Mouse (Mus musculus) midbrain, embryonic 12.5 days (tissue): ENCODE measurements around the gene Birc5. TPM values are rescaled to one million over a fixed set of nuclear protein-coding genes. Genes with fewer than 3 reads are reported as not detected.

Source experiments
- ATAC-seq: fragments of 200-750 bp; cut with Nextera tagmentation; 2 replicates; pipeline ENCODE4 v1.8.0; 2017; ENCODE audit warnings: low read depth, moderate TSS enrichment, moderate library complexity; ENCODE audit not compliant: low FRiP score
- H3K27ac ChIP-seq: fragments of 300-500 bp; sonication (generic); replicated peaks from 2 replicates; pipeline ENCODE4 v1.5.1; 2016; ENCODE audit warnings: mild to moderate bottlenecking
- H3K27me3 ChIP-seq: fragments of 300-500 bp; sonication (generic); 2 replicates; pipeline ENCODE4 v1.6.1; 2016; ENCODE audit warnings: mild to moderate bottlenecking
- H3K36me3 ChIP-seq: fragments of 300-500 bp; sonication (generic); 2 replicates; pipeline ENCODE4 v1.6.1; 2016
- H3K4me1 ChIP-seq: fragments of 300-500 bp; sonication (generic); 2 replicates; pipeline ENCODE4 v1.6.1; 2016
- H3K4me2 ChIP-seq: fragments of 300-500 bp; sonication (generic); replicated peaks from 2 replicates; pipeline ENCODE4 v1.6.1; 2016; ENCODE audit warnings: mild to moderate bottlenecking, moderate library complexity
- H3K4me3 ChIP-seq: fragments of 300-500 bp; sonication (generic); 2 replicates; pipeline ENCODE4 v1.5.1; 2016; ENCODE audit warnings: mild to moderate bottlenecking
- H3K9ac ChIP-seq: fragments of 300-500 bp; sonication (generic); replicated peaks from 2 replicates; pipeline ENCODE4 v1.6.1; 2016; ENCODE audit warnings: mild to moderate bottlenecking, moderate library complexity
- H3K9me3 ChIP-seq: fragments of 300-500 bp; sonication (generic); 2 replicates; pipeline ENCODE4 v1.6.1; 2016; ENCODE audit warnings: mild to moderate bottlenecking
- WGBS: fragments of 180-500 bp; shearing (Covaris S2); methylation state at CpG from one replicate; pipeline ENCODE4 v1.1.7; 2016; 5-methylcytosine and 5-hydroxymethylcytosine counted together
- polyA plus RNA-seq: library from polyadenylated mRNA; unstranded; fragments of >200 nt; fragmentation: Nextera tagmentation; extraction: Ambion mirVana; gene quantifications from 2 replicates; pipeline ENCODE4 v1.2.1, GENCODE M21; 2016

Gene Birc5
- polyA plus RNA-seq, 1 experiment from 2014 or later = 237 TPM

- peak within 1 kb of the TSS; percentile 21; the same call in 1 of the 2 replicates for H3K4me2 ChIP-seq
- no peak within 1 kb of the TSS for H3K4me3 ChIP-seq
- H3K27ac ChIP-seq = no peak within 1 kb of the TSS
- H3K36me3 ChIP-seq = peaks cover 20% of the 10 kb centered on the region
- peaks cover 69% of the 10 kb centered on the region for H3K27me3 ChIP-seq
- H3K9ac ChIP-seq = peak within 1 kb of the TSS; percentile 41; the same call in 1 of the 2 replicates
- H3K4me1 ChIP-seq = peaks cover 34% of the 10 kb centered on the region
- WGBS = 4% methylated on average over 23 of the region's 23 CpGs
- H3K9me3 ChIP-seq = no peaks in the 10 kb centered on the region
- no peak for ATAC-seq
Measured at GRCm38 (mm10) chr11:117860601-117861000, 11.6 kb downstream of the Birc5 start, which contains the start of gene Tmem235. Tmem235 (plus strand) TSS chr11:117860752.

GRCm38 (mm10) chr11:117863174-117863856 lies 14.3 kb downstream of the Birc5 start:
- Histone ChIP-seq H3K27ac (no peak overlapping the region), H3K9me3 (no peaks in the 10 kb centered on the region), H3K27me3 (peaks cover 80% of the 10 kb centered on the region)

GRCm38 (mm10) chr11:117864805-117865204 lies 15.8 kb downstream of the Birc5 start:
- H3K4me1 ChIP-seq = peaks cover 47% of the 10 kb centered on the region
- peaks cover 66% of the 10 kb centered on the region for H3K27me3 ChIP-seq
- H3K9ac ChIP-seq = no peak overlapping the region
- H3K36me3 ChIP-seq = no peaks in the 10 kb centered on the region
- no peak for ATAC-seq
- no peak overlapping the region for H3K4me2 ChIP-seq
- WGBS = 72% methylated on average over 2 of the region's 2 CpGs
- H3K9me3 ChIP-seq = no peaks in the 10 kb centered on the region
- H3K4me3 ChIP-seq = no peak overlapping the region
- H3K27ac ChIP-seq = no peak overlapping the region

More at GRCm38 (mm10) chr11:117863174-117863856, 14.3 kb downstream of the Birc5 start:
- H3K4me1 ChIP-seq = peaks cover 49% of the 10 kb centered on the region
- H3K36me3 ChIP-seq = no peaks in the 10 kb centered on the region
- ATAC-seq = no peak
- no peak overlapping the region for H3K9ac ChIP-seq
- no peak overlapping the region for H3K4me2 ChIP-seq
- WGBS = 22% methylated on average over 11 of the region's 11 CpGs
- no peak overlapping the region for H3K4me3 ChIP-seq

- Histone ChIP-seq H3K27me3 (peaks cover 56% of the 10 kb centered on the region), H3K4me3 (no peak overlapping the region), H3K4me2 (peak overlapping the region; percentile 8), H3K27ac (peak overlapping the region; percentile 40), H3K4me1 (peaks cover 40% of the 10 kb centered on the region), H3K36me3 (no peaks in the 10 kb centered on the region), H3K9me3 (no peaks in the 10 kb centered on the region), H3K9ac (peak overlapping the region; percentile 12; the same call in 1 of the 2 replicates)
- ATAC-seq = peak; percentile 28; the same call in 1 of the 2 replicates
- 9% methylated on average over 6 of the region's 6 CpGs for WGBS
Measured at GRCm38 (mm10) chr11:117865988-117866387, 16.9 kb downstream of the Birc5 start.

GRCm38 (mm10) chr11:117870688-117871365 lies 21.8 kb downstream of the Birc5 start:
- 37% methylated on average over 12 of the region's 12 CpGs for WGBS

GRCm38 (mm10) chr11:117871376-117871775 lies 22.3 kb downstream of the Birc5 start:
- no peak overlapping the region for H3K9ac ChIP-seq
- H3K27ac ChIP-seq = no peak overlapping the region
- H3K4me1 ChIP-seq = peaks cover 27% of the 10 kb centered on the region
- H3K36me3 ChIP-seq = no peaks in the 10 kb centered on the region
- 71% methylated on average over 5 of the region's 5 CpGs for WGBS
- peaks cover 32% of the 10 kb centered on the region for H3K27me3 ChIP-seq
- H3K4me3 ChIP-seq = no peak overlapping the region
- no peak for ATAC-seq
- H3K4me2 ChIP-seq = no peak overlapping the region
- H3K9me3 ChIP-seq = no peaks in the 10 kb centered on the region

More at GRCm38 (mm10) chr11:117870688-117871365, 21.8 kb downstream of the Birc5 start:
- Histone ChIP-seq H3K4me2 (no peak overlapping the region), H3K27me3 (peaks cover 32% of the 10 kb centered on the region), H3K4me1 (peaks cover 29% of the 10 kb centered on the region), H3K9me3 (no peaks in the 10 kb centered on the region), H3K9ac (no peak overlapping the region), H3K4me3 (no peak overlapping the region), H3K36me3 (no peaks in the 10 kb centered on the region), H3K27ac (no peak overlapping the region)
- no peak for ATAC-seq

DNA sequence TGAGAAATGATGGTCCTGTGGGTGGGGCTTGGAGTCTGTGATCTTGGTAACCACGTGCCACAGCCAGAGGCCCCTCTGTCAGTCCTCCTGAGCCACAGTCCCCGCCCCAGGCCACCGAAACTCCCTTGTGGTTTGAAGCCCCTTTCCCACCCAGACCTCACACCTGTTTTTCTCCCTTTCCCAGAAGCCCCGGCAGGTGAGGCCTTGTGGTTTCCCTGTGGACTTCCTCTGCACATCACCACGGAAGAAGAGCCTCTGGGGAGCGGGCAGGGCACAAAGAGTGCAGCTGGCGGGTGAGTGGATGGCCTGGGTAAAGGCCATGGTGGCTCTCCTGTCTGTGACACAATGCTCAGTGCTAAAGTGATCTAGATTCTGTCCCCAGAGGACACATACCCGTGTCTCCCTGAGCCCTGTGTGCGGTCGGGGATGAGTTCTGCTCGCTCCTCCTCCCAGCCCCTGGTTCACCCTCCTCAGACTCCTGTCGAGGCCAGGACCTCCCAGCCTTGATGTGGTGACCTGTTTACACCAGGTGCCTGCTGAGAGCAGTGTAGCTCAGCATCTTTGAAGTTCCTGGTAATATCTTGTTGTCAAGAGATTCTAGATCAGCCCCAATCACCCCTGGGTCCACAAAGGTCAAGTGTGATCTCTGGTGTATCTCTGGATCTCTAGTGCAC lies 23.0 kb downstream of the Birc5 start:
- Histone ChIP-seq H3K27me3 (peaks cover 30% of the 10 kb centered on the region), H3K27ac (no peak overlapping the region), H3K36me3 (no peaks in the 10 kb centered on the region), H3K4me2 (peak overlapping the region; percentile 98), H3K9ac (no peak overlapping the region; the same call in 1 of the 2 replicates), H3K4me3 (no peak overlapping the region), H3K4me1 (peaks cover 22% of the 10 kb centered on the region), H3K9me3 (no peaks in the 10 kb centered on the region)
- WGBS = 67% methylated on average over 12 of the region's 12 CpGs
- ATAC-seq = no peak

DNA sequence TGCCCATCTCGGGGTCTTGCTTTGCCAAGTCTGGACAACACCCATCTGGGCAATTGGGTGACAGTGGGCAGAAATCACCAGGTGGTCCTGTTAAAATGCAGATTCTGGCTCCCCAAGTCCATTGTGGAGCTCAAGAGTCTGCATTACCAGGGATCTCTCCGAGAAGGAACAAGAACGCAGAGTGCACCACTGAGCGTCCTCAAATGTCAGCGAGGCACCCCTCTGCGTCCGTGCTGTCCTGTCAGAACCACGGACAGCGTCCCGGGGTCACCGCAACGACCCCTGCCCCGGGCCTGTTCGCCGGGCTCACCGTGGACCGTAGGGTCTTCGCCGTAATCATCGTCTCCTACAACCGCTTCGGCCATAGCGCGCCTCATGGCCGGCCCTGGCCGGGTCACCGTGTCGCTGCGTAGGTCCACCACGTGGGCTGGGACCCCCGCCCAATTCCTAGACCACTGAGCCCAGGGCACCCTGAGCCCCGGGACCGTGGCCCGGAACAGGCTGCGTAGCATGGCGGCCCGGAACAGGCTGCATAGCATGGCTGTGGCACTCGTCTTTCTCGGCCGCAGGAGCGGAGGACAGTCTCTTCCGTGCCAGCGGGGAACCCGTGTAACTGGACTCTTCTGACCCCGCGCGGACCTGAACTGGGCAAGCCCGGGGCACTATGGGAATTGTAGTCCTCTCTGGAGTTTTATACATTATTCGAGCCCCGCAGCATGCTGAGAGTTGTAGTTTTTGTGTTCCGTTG lies 24.0 kb downstream of the Birc5 start, which contains the start of gene Tha1:
Gene Tha1, minus strand, starts transcription at position 621 of the 748 bp plus-strand sequence.
- Histone ChIP-seq H3K27me3 (peaks cover 27% of the 10 kb centered on the region), H3K4me3 (peak within 1 kb of the TSS; percentile 69), H3K4me2 (peak within 1 kb of the TSS; percentile 98), H3K9ac (peak within 1 kb of the TSS; percentile 77), H3K4me1 (peaks cover 24% of the 10 kb centered on the region), H3K36me3 (no peaks in the 10 kb centered on the region), H3K9me3 (no peaks in the 10 kb centered on the region), H3K27ac (no peak within 1 kb of the TSS)
- ATAC-seq = peak; percentile 77
- 1% methylated on average over 51 of the region's 51 CpGs for WGBS

GRCm38 (mm10) chr11:117874419-117874818 lies 25.4 kb downstream of the Birc5 start:
- WGBS = 56% methylated on average over 4 of the region's 4 CpGs

GRCm38 (mm10) chr11:117875681-117876080 lies 26.6 kb downstream of the Birc5 start:
- H3K4me2 ChIP-seq = no peak overlapping the region
- H3K36me3 ChIP-seq = no peaks in the 10 kb centered on the region
- peaks cover 36% of the 10 kb centered on the region for H3K4me1 ChIP-seq
- no peak overlapping the region for H3K9ac ChIP-seq
- ATAC-seq = no peak
- no peak overlapping the region for H3K27ac ChIP-seq
- peaks cover 35% of the 10 kb centered on the region for H3K27me3 ChIP-seq
- no peak overlapping the region for H3K4me3 ChIP-seq
- whole genome bisulfite sequencing = 14% methylated on average over 6 of the region's 6 CpGs
- no peaks in the 10 kb centered on the region for H3K9me3 ChIP-seq

More at GRCm38 (mm10) chr11:117874419-117874818, 25.4 kb downstream of the Birc5 start:
- no peak overlapping the region for H3K4me2 ChIP-seq
- H3K9me3 ChIP-seq = no peaks in the 10 kb centered on the region
- no peak overlapping the region for H3K4me3 ChIP-seq
- no peak overlapping the region for H3K27ac ChIP-seq
- peaks cover 36% of the 10 kb centered on the region for H3K4me1 ChIP-seq
- no peak overlapping the region for H3K9ac ChIP-seq
- ATAC-seq = no peak
- H3K36me3 ChIP-seq = no peaks in the 10 kb centered on the region
- peaks cover 26% of the 10 kb centered on the region for H3K27me3 ChIP-seq
